Mouse (Mus musculus) kidney, embryonic 15.5 days (tissue): ENCODE measurements around the gene Col6a6. TPM values are rescaled to one million over a fixed set of nuclear protein-coding genes. Genes with fewer than 3 reads are reported as not detected.
"Not testable (repeated sequence)": the region's sequence is repeated elsewhere in the genome, so short reads cannot be mapped to it uniquely, and the experiment has no call there.

Experiments
- ATAC-seq: fragments of 200-750 bp; cut with Nextera tagmentation; replicated peaks from 2 replicates; pipeline ENCODE4 v1.8.0; 2017; ENCODE audit warnings: moderate TSS enrichment; ENCODE audit not compliant: low FRiP score
- H3K27ac ChIP-seq: fragments of 300-500 bp; sonication (generic); 2 replicates; pipeline ENCODE4 v1.5.1; 2015; ENCODE audit warnings: mild to moderate bottlenecking, inconsistent platforms
- H3K27me3 ChIP-seq: fragments of 300-500 bp; sonication (generic); 2 replicates; pipeline ENCODE4 v1.6.1; 2015; ENCODE audit warnings: inconsistent platforms
- H3K36me3 ChIP-seq: fragments of 300-500 bp; sonication (generic); 2 replicates; pipeline ENCODE4 v1.6.1; 2015; ENCODE audit warnings: inconsistent platforms
- H3K4me1 ChIP-seq: fragments of 300-500 bp; sonication (generic); 2 replicates; pipeline ENCODE4 v1.6.1; 2015; ENCODE audit warnings: inconsistent platforms
- H3K4me2 ChIP-seq: fragments of 300-500 bp; sonication (generic); 2 replicates; pipeline ENCODE4 v1.6.1; 2015; ENCODE audit warnings: moderate library complexity, mild to moderate bottlenecking, inconsistent platforms
- H3K4me3 ChIP-seq: fragments of 300-500 bp; sonication (generic); replicated peaks from 2 replicates; pipeline ENCODE4 v1.5.1; 2015; ENCODE audit warnings: mild to moderate bottlenecking, inconsistent platforms
- H3K9ac ChIP-seq: fragments of 300-500 bp; sonication (generic); 2 replicates; pipeline ENCODE4 v1.6.1; 2015; ENCODE audit warnings: mild to moderate bottlenecking, inconsistent platforms
- H3K9me3 ChIP-seq: fragments of 300-500 bp; sonication (generic); replicated peaks from 2 replicates; pipeline ENCODE4 v1.6.1; 2016; ENCODE audit warnings: inconsistent platforms
- WGBS: fragments of 180-500 bp; shearing (Covaris S2); methylation state at CpG from one replicate; pipeline ENCODE4 v1.1.7; 2015; ENCODE audit warnings: mixed read lengths; 5-methylcytosine and 5-hydroxymethylcytosine counted together
- polyA plus RNA-seq: library from polyadenylated mRNA; unstranded; fragments of >200 nt; fragmentation: Nextera tagmentation; extraction: Ambion mirVana; gene quantifications from 2 replicates; pipeline ENCODE4 v1.2.1, GENCODE M21; 2015

Col6a6 gene
- 1.2 and 2.0 TPM in 2 replicates for polyA plus RNA-seq

GRCm38 (mm10) chr9:105827791-105828385 lies at the start of gene Col6a6:
Gene Col6a6, minus strand, starts transcription at chr9:105828160.
- ATAC-seq, result peak; percentile 52; the same call in 1 of the 2 replicates
- Histone ChIP-seq H3K4me2 (peak within 1 kb of the TSS; percentile 64), H3K27ac (no peak within 1 kb of the TSS), H3K27me3 (peaks cover 14% of the 10 kb centered on the region; the same call in 1 of the 2 replicates), H3K9ac (0 out of 2 replicates have a peak within 1 kb of the TSS, but pooled peaks have one; percentile 26), H3K9me3 (no peaks in the 10 kb centered on the region), H3K36me3 (no peaks in the 10 kb centered on the region), H3K4me1 (peaks cover 6% of the 10 kb centered on the region), H3K4me3 (peak within 1 kb of the TSS; percentile 28)
- WGBS, result 10% methylated on average over 20 of the region's 20 CpGs

- H3K36me3 ChIP-seq, result no peaks in the 10 kb centered on the region
- no peak for ATAC-seq
- 90% methylated on average over 4 of the region's 4 CpGs for WGBS
- H3K9me3 ChIP-seq, result no peaks in the 10 kb centered on the region
- no peak overlapping the region for H3K9ac ChIP-seq
- no peaks in the 10 kb centered on the region for H3K4me1 ChIP-seq
- no peak overlapping the region for H3K4me2 ChIP-seq
- no peak overlapping the region for H3K4me3 ChIP-seq
- no peak overlapping the region for H3K27ac ChIP-seq
- H3K27me3 ChIP-seq, result no peaks in the 10 kb centered on the region
These were observed 48.2 kb upstream of the Col6a6 start for GRCm38 (mm10) chr9:105876124-105876523.

- no peaks in the 10 kb centered on the region for H3K27me3 ChIP-seq
- ATAC-seq, result no peak
- no peaks in the 10 kb centered on the region for H3K36me3 ChIP-seq
- H3K4me2 ChIP-seq, result no peak overlapping the region
- no peaks in the 10 kb centered on the region for H3K4me1 ChIP-seq
- H3K4me3 ChIP-seq, result no peak overlapping the region
- no peaks in the 10 kb centered on the region for H3K9me3 ChIP-seq
- no peak overlapping the region for H3K9ac ChIP-seq
- WGBS, result 43% methylated on average over 14 of the region's 14 CpGs
- no peak overlapping the region for H3K27ac ChIP-seq
These were observed 43.7 kb upstream of the Col6a6 start for GRCm38 (mm10) chr9:105871643-105872042.

GRCm38 (mm10) chr9:105857773-105858172 lies 29.8 kb upstream of the Col6a6 start:
- Histone ChIP-seq H3K27me3 (no peaks in the 10 kb centered on the region), H3K4me3 (no peak overlapping the region), H3K36me3 (no peaks in the 10 kb centered on the region), H3K4me2 (no peak overlapping the region), H3K27ac (no peak overlapping the region), H3K4me1 (no peaks in the 10 kb centered on the region), H3K9ac (no peak overlapping the region), H3K9me3 (no peaks in the 10 kb centered on the region)
- WGBS, result 15% methylated on average over 6 of the region's 6 CpGs
- ATAC-seq, result peak; percentile 46; the same call in 1 of the 2 replicates

GRCm38 (mm10) chr9:105852778-105853065 lies 24.8 kb upstream of the Col6a6 start:
- Histone ChIP-seq H3K36me3 (no peaks in the 10 kb centered on the region), H3K4me1 (peaks cover 4% of the 10 kb centered on the region; the same call in 1 of the 2 replicates), H3K27me3 (no peaks in the 10 kb centered on the region), H3K4me2 (no peak overlapping the region), H3K9me3 (no peaks in the 10 kb centered on the region), H3K27ac (no peak overlapping the region), H3K4me3 (no peak overlapping the region), H3K9ac (no peak overlapping the region)
- no peak for ATAC-seq
- 78% methylated on average over 1 of the region's 1 CpGs for WGBS

- Histone ChIP-seq H3K4me1 (peaks cover 4% of the 10 kb centered on the region; the same call in 1 of the 2 replicates), H3K9me3 (no peaks in the 10 kb centered on the region), H3K27me3 (no peaks in the 10 kb centered on the region), H3K9ac (no peak overlapping the region), H3K4me2 (no peak overlapping the region), H3K36me3 (no peaks in the 10 kb centered on the region), H3K4me3 (no peak overlapping the region), H3K27ac (no peak overlapping the region)
- 63% methylated on average over 14 of the region's 14 CpGs for WGBS
- ATAC-seq, result 0 out of 2 replicates have a peak, but pooled peaks have one; percentile 12
These were observed 24.2 kb upstream of the Col6a6 start for GRCm38 (mm10) chr9:105852015-105852777.

GRCm38 (mm10) chr9:105851011-105851410 lies 23.1 kb upstream of the Col6a6 start:
- no peak overlapping the region for H3K4me3 ChIP-seq
- H3K4me2 ChIP-seq, result no peak overlapping the region
- H3K9ac ChIP-seq, result no peak overlapping the region
- no peak overlapping the region for H3K27ac ChIP-seq
- ATAC-seq, result no peak
- no peaks in the 10 kb centered on the region for H3K9me3 ChIP-seq
- H3K27me3 ChIP-seq, result no peaks in the 10 kb centered on the region
- WGBS, result 87% methylated on average over 3 of the region's 3 CpGs
- peaks cover 4% of the 10 kb centered on the region; the same call in 1 of the 2 replicates for H3K4me1 ChIP-seq
- no peaks in the 10 kb centered on the region for H3K36me3 ChIP-seq

GRCm38 (mm10) chr9:105848396-105848795 lies 20.4 kb upstream of the Col6a6 start:
- ATAC-seq, result no peak
- WGBS, result 74% methylated on average over 4 of the region's 4 CpGs
- Histone ChIP-seq H3K36me3 (no peaks in the 10 kb centered on the region), H3K9me3 (no peaks in the 10 kb centered on the region), H3K4me3 (no peak overlapping the region), H3K27me3 (no peaks in the 10 kb centered on the region), H3K9ac (no peak overlapping the region), H3K4me1 (peaks cover 4% of the 10 kb centered on the region; the same call in 1 of the 2 replicates), H3K27ac (no peak overlapping the region), H3K4me2 (no peak overlapping the region)

GRCm38 (mm10) chr9:105847261-105847660 lies 19.3 kb upstream of the Col6a6 start:
- Histone ChIP-seq H3K9ac (no peak overlapping the region), H3K27ac (no peak overlapping the region), H3K4me1 (peaks cover 4% of the 10 kb centered on the region; the same call in 1 of the 2 replicates), H3K9me3 (no peaks in the 10 kb centered on the region), H3K36me3 (no peaks in the 10 kb centered on the region), H3K4me3 (no peak overlapping the region), H3K4me2 (no peak overlapping the region), H3K27me3 (no peaks in the 10 kb centered on the region)
- no peak for ATAC-seq
- WGBS, result 94% methylated on average over 5 of the region's 5 CpGs

- H3K27me3 ChIP-seq, H3K4me3 ChIP-seq, H3K4me2 ChIP-seq, H3K9ac ChIP-seq, H3K9me3 ChIP-seq, H3K4me1 ChIP-seq, ATAC-seq, H3K27ac ChIP-seq, H3K36me3 ChIP-seq: not testable (repeated sequence)
- WGBS, result 50% methylated on average over 5 of the region's 5 CpGs
These were observed 13.4 kb upstream of the Col6a6 start for GRCm38 (mm10) chr9:105841386-105841785.

GRCm38 (mm10) chr9:105839147-105839515 lies 11.2 kb upstream of the Col6a6 start:
- H3K9me3 ChIP-seq, result no peaks in the 10 kb centered on the region
- H3K27me3 ChIP-seq, result no peaks in the 10 kb centered on the region
- 74% methylated on average over 5 of the region's 5 CpGs for WGBS
- H3K9ac ChIP-seq, result no peak overlapping the region
- peaks cover 11% of the 10 kb centered on the region for H3K4me1 ChIP-seq
- ATAC-seq, result no peak
- no peak overlapping the region for H3K4me3 ChIP-seq
- no peak overlapping the region for H3K27ac ChIP-seq
- H3K4me2 ChIP-seq, result no peak overlapping the region
- H3K36me3 ChIP-seq, result no peaks in the 10 kb centered on the region

GRCm38 (mm10) chr9:105838396-105839146 lies 10.6 kb upstream of the Col6a6 start:
- WGBS, result 79% methylated on average over 4 of the region's 4 CpGs
- Histone ChIP-seq H3K9me3 (no peaks in the 10 kb centered on the region), H3K9ac (no peak overlapping the region), H3K4me3 (no peak overlapping the region), H3K4me1 (peaks cover 11% of the 10 kb centered on the region), H3K4me2 (no peak overlapping the region), H3K27me3 (no peaks in the 10 kb centered on the region), H3K36me3 (no peaks in the 10 kb centered on the region), H3K27ac (no peak overlapping the region)
- ATAC-seq, result no peak
